Mouse (Mus musculus) forebrain, embryonic 16.5 days (tissue): ENCODE measurements around the gene Baz1b. TPM values are rescaled to one million over a fixed set of nuclear protein-coding genes. Genes with fewer than 3 reads are reported as not detected.
A peak's percentile ranks its signal among the peaks of the same experiment; 100 is the strongest.

ENCODE experiments used
- ATAC-seq: fragments of 200-750 bp; cut with Nextera tagmentation; 2 replicates; pipeline ENCODE4 v1.8.0; 2017; ENCODE audit warnings: mild to moderate bottlenecking, moderate library complexity
- H3K27ac ChIP-seq: fragments of 300-500 bp; sonication (generic); 2 replicates; pipeline ENCODE4 v1.5.1; 2014; ENCODE audit warnings: low read length, control low read depth
- H3K27me3 ChIP-seq: fragments of 300-500 bp; sonication (generic); replicated peaks from 2 replicates; pipeline ENCODE4 v1.6.1; 2014; ENCODE audit warnings: low read length; ENCODE audit not compliant: control insufficient read depth, insufficient read depth
- H3K36me3 ChIP-seq: fragments of 300-500 bp; sonication (generic); 2 replicates; pipeline ENCODE4 v1.6.1; 2014; ENCODE audit not compliant: control insufficient read depth, insufficient read depth
- H3K4me1 ChIP-seq: fragments of 300-500 bp; sonication (generic); replicated peaks from 2 replicates; pipeline ENCODE4 v1.6.1; 2014; ENCODE audit warnings: low read length; ENCODE audit not compliant: control insufficient read depth, insufficient read depth
- H3K4me2 ChIP-seq: fragments of 300-500 bp; sonication (generic); 2 replicates; pipeline ENCODE4 v1.6.1; 2014; ENCODE audit warnings: mild to moderate bottlenecking, low read length, control low read depth
- H3K4me3 ChIP-seq: fragments of 300-500 bp; sonication (generic); replicated peaks from 2 replicates; pipeline ENCODE4 v1.5.1; 2014; ENCODE audit warnings: mild to moderate bottlenecking, low read length, control low read depth
- H3K9ac ChIP-seq: fragments of 300-500 bp; sonication (generic); replicated peaks from 2 replicates; pipeline ENCODE4 v1.6.1; 2014; ENCODE audit warnings: low read depth, low read length, control low read depth
- H3K9me3 ChIP-seq: fragments of 300-500 bp; sonication (generic); 2 replicates; pipeline ENCODE4 v1.6.1; 2016; ENCODE audit warnings: low read length; ENCODE audit not compliant: control insufficient read depth
- WGBS: fragments of 180-500 bp; shearing (Covaris S2); extraction: QIAGEN DNeasy Blood & Tissue Kit; methylation state at CpG from one replicate; pipeline ENCODE4 v1.1.7; 2014; 5-methylcytosine and 5-hydroxymethylcytosine counted together
- polyA plus RNA-seq: library from polyadenylated mRNA; unstranded; fragments of >200 nt; fragmentation: Nextera tagmentation; extraction: Ambion mirVana; gene quantifications from 2 replicates; pipeline ENCODE4 v1.2.1, GENCODE M21; 2015

Baz1b gene
- polyA plus RNA-seq, 1 experiment from 2014 or later, result 34.4 TPM

GRCm38 (mm10) chr5:135271563-135272165 is 84.6 kb downstream of the Baz1b start:
- peak; percentile 73 for ATAC-seq

GRCm38 (mm10) chr5:135274663-135275396 is 87.8 kb downstream of the Baz1b start:
- 0 out of 2 replicates have a peak overlapping the region, but pooled peaks have one; percentile 3 for H3K4me3 ChIP-seq
- 7% methylated on average over 15 of the region's 15 CpGs for WGBS
- peak overlapping the region; percentile 48 for H3K27ac ChIP-seq
- H3K4me2 ChIP-seq, result peak overlapping the region; percentile 42
- ATAC-seq, result peak; percentile 46
- no peaks in the 10 kb centered on the region for H3K36me3 ChIP-seq
- H3K4me1 ChIP-seq, result peaks cover 22% of the 10 kb centered on the region
- H3K9ac ChIP-seq, result peak overlapping the region; percentile 41; the same call in 1 of the 2 replicates
- H3K27me3 ChIP-seq, result peaks cover 2% of the 10 kb centered on the region; the same call in 1 of the 2 replicates
- no peaks in the 10 kb centered on the region for H3K9me3 ChIP-seq

More at GRCm38 (mm10) chr5:135271563-135272165, 84.6 kb downstream of the Baz1b start:
- Histone ChIP-seq H3K36me3 (no peaks in the 10 kb centered on the region), H3K27ac (peak overlapping the region; percentile 1; the same call in 1 of the 2 replicates), H3K4me3 (no peak overlapping the region), H3K4me2 (no peak overlapping the region), H3K9me3 (no peaks in the 10 kb centered on the region), H3K4me1 (peaks cover 21% of the 10 kb centered on the region), H3K9ac (no peak overlapping the region), H3K27me3 (peaks cover 2% of the 10 kb centered on the region; the same call in 1 of the 2 replicates)
- WGBS, result 14% methylated on average over 12 of the region's 12 CpGs

GRCm38 (mm10) chr5:135276597-135276996 is 89.5 kb downstream of the Baz1b start:
- 5% methylated on average over 36 of the region's 36 CpGs for WGBS

GRCm38 (mm10) chr5:135280226-135280625 is 93.2 kb downstream of the Baz1b start:
- no peaks in the 10 kb centered on the region for H3K9me3 ChIP-seq
- H3K27me3 ChIP-seq, result peaks cover 2% of the 10 kb centered on the region; the same call in 1 of the 2 replicates
- H3K9ac ChIP-seq, result no peak overlapping the region
- 75% methylated on average over 9 of the region's 9 CpGs for WGBS
- no peak overlapping the region for H3K4me2 ChIP-seq
- H3K36me3 ChIP-seq, result no peaks in the 10 kb centered on the region
- ATAC-seq, result no peak
- no peak overlapping the region for H3K27ac ChIP-seq
- no peak overlapping the region for H3K4me3 ChIP-seq
- H3K4me1 ChIP-seq, result peaks cover 4% of the 10 kb centered on the region; the same call in 1 of the 2 replicates

More at GRCm38 (mm10) chr5:135276597-135276996, 89.5 kb downstream of the Baz1b start:
- no peak for ATAC-seq
- H3K27ac ChIP-seq, result no peak overlapping the region
- H3K4me3 ChIP-seq, result 0 out of 2 replicates have a peak overlapping the region, but pooled peaks have one; percentile 3
- no peaks in the 10 kb centered on the region for H3K9me3 ChIP-seq
- H3K9ac ChIP-seq, result no peak overlapping the region
- no peaks in the 10 kb centered on the region for H3K36me3 ChIP-seq
- H3K4me2 ChIP-seq, result peak overlapping the region; percentile 32
- peaks cover 2% of the 10 kb centered on the region; the same call in 1 of the 2 replicates for H3K27me3 ChIP-seq
- peaks cover 20% of the 10 kb centered on the region for H3K4me1 ChIP-seq

- WGBS, result 24% methylated on average over 3 of the region's 3 CpGs
- H3K9ac ChIP-seq, result no peak overlapping the region
Measured at GRCm38 (mm10) chr5:135285211-135285610, 98.1 kb downstream of the Baz1b start.

GRCm38 (mm10) chr5:135286185-135286584 is 99.1 kb downstream of the Baz1b start:
- no peak overlapping the region for H3K27ac ChIP-seq
- no peak overlapping the region for H3K4me2 ChIP-seq
- H3K4me1 ChIP-seq, result no peaks in the 10 kb centered on the region
- ATAC-seq, result peak; percentile 71
- H3K4me3 ChIP-seq, result no peak overlapping the region
- H3K9me3 ChIP-seq, result no peaks in the 10 kb centered on the region
- H3K9ac ChIP-seq, result no peak overlapping the region
- WGBS, result under 1% methylated on average over 6 of the region's 6 CpGs
- H3K27me3 ChIP-seq, result no peaks in the 10 kb centered on the region
- H3K36me3 ChIP-seq, result no peaks in the 10 kb centered on the region

More at GRCm38 (mm10) chr5:135285211-135285610, 98.1 kb downstream of the Baz1b start:
- Histone ChIP-seq H3K27ac (0 out of 2 replicates have a peak overlapping the region, but pooled peaks have one; percentile 14), H3K27me3 (no peaks in the 10 kb centered on the region), H3K4me1 (no peaks in the 10 kb centered on the region), H3K4me2 (no peak overlapping the region), H3K4me3 (no peak overlapping the region), H3K9me3 (no peaks in the 10 kb centered on the region), H3K36me3 (no peaks in the 10 kb centered on the region)
- no peak for ATAC-seq

- ATAC-seq, result no peak
- H3K9ac ChIP-seq, result no peak overlapping the region
- no peak overlapping the region for H3K4me3 ChIP-seq
- no peaks in the 10 kb centered on the region for H3K27me3 ChIP-seq
- H3K27ac ChIP-seq, result no peak overlapping the region
- no peak overlapping the region for H3K4me2 ChIP-seq
- no peaks in the 10 kb centered on the region for H3K4me1 ChIP-seq
- WGBS, result 78% methylated on average over 5 of the region's 5 CpGs
- H3K9me3 ChIP-seq, result no peaks in the 10 kb centered on the region
- H3K36me3 ChIP-seq, result no peaks in the 10 kb centered on the region
Measured at GRCm38 (mm10) chr5:135286926-135287325, 99.9 kb downstream of the Baz1b start.

- WGBS, result 91% methylated on average over 6 of the region's 6 CpGs
- ATAC-seq, result no peak
- no peak overlapping the region for H3K4me2 ChIP-seq
- no peak overlapping the region for H3K27ac ChIP-seq
- no peaks in the 10 kb centered on the region for H3K36me3 ChIP-seq
- no peaks in the 10 kb centered on the region for H3K27me3 ChIP-seq
- no peak overlapping the region for H3K9ac ChIP-seq
- no peaks in the 10 kb centered on the region for H3K4me1 ChIP-seq
- H3K4me3 ChIP-seq, result no peak overlapping the region
- H3K9me3 ChIP-seq, result no peaks in the 10 kb centered on the region
Measured at GRCm38 (mm10) chr5:135290703-135291102, 103.6 kb downstream of the Baz1b start.

- no peak for ATAC-seq
Measured at GRCm38 (mm10) chr5:135291193-135291592, 104.1 kb downstream of the Baz1b start.

More at GRCm38 (mm10) chr5:135291193-135291592, 104.1 kb downstream of the Baz1b start:
- WGBS, result 39% methylated on average over 4 of the region's 4 CpGs
- H3K4me2 ChIP-seq, result no peak overlapping the region
- no peak overlapping the region for H3K9ac ChIP-seq
- no peak overlapping the region for H3K27ac ChIP-seq
- H3K27me3 ChIP-seq, result no peaks in the 10 kb centered on the region
- H3K36me3 ChIP-seq, result no peaks in the 10 kb centered on the region
- H3K4me3 ChIP-seq, result no peak overlapping the region
- no peaks in the 10 kb centered on the region for H3K9me3 ChIP-seq
- H3K4me1 ChIP-seq, result no peaks in the 10 kb centered on the region
